18 mouse cellular contexts compared by ENCODE assay signal in genomic region chr7:98767261-98767660, GRCm38 (mm10).
"Had no signal": no experiment of that assay in that cellular context is flagged by ENCODE, and none has a peak within 500 bp of the region (broad histone marks: within the 10 kb centered on the region; RNA-seq: fewer than 3 reads in every experiment).

No protein-coding gene starts in this region.

- ATAC-seq: midbrain, embryonic 16.5 days had no signal

- H3K4me2 ChIP-seq: lung, embryonic 14.5 days; midbrain, embryonic 12.5 days; neural tube, embryonic 13.5 days; neural tube, embryonic 15.5 days had no signal

- H3K27ac ChIP-seq: midbrain, embryonic 12.5 days; neural tube, embryonic 13.5 days; neural tube, embryonic 15.5 days had no signal

- DNase-seq: lung, adult 18-20 months; lung, embryonic 14.5 days; lung, postnatal 10 days; lung, postnatal 4 days; midbrain, embryonic 14.5 days; retina, postnatal 1 day; right cerebral cortex, adult 18-20 months; right cerebral cortex, postnatal 25 days; right cerebral cortex, postnatal 4 days; spleen, adult 18-20 months; thymus, adult 18-20 months; thymus, postnatal 14 days; thymus, postnatal 36 days had no signal

- H3K27me3 ChIP-seq: midbrain, embryonic 12.5 days had no signal

- H3K36me3 ChIP-seq: midbrain, embryonic 12.5 days; neural tube, embryonic 13.5 days; neural tube, embryonic 15.5 days had no signal

- H3K9me3 ChIP-seq: midbrain, embryonic 12.5 days; neural tube, embryonic 13.5 days; neural tube, embryonic 15.5 days had no signal

- H3K4me3 ChIP-seq: midbrain, embryonic 12.5 days; myocyte; neural tube, embryonic 13.5 days; neural tube, embryonic 15.5 days had no signal

- H3K9ac ChIP-seq: lung, embryonic 14.5 days; midbrain, embryonic 12.5 days; neural tube, embryonic 13.5 days; neural tube, embryonic 15.5 days had no signal
